Mouse (Mus musculus) liver, embryonic 12.5 days (tissue): ENCODE data around the gene Znrf1. TPM values are rescaled to one million over a fixed set of nuclear protein-coding genes. Genes with fewer than 3 reads are reported as not detected.

Source experiments
- ATAC-seq: fragments of 200-750 bp; cut with Nextera tagmentation; 2 replicates; pipeline ENCODE4 v1.8.0; 2017; ENCODE audit warnings: moderate number of reproducible peaks, mild to moderate bottlenecking, moderate library complexity
- H3K27ac ChIP-seq: fragments of 300-500 bp; sonication (generic); 2 replicates; pipeline ENCODE4 v1.5.1; 2016; ENCODE audit warnings: mild to moderate bottlenecking
- H3K27me3 ChIP-seq: fragments of 300-500 bp; sonication (generic); replicated peaks from 2 replicates; pipeline ENCODE4 v1.6.1; 2016; ENCODE audit warnings: mild to moderate bottlenecking, moderate library complexity
- H3K36me3 ChIP-seq: fragments of 300-500 bp; sonication (generic); 2 replicates; pipeline ENCODE4 v1.6.1; 2016; ENCODE audit warnings: mild to moderate bottlenecking, moderate library complexity
- H3K4me1 ChIP-seq: fragments of 300-500 bp; sonication (generic); 2 replicates; pipeline ENCODE4 v1.6.1; 2016
- H3K4me2 ChIP-seq: fragments of 300-500 bp; sonication (generic); 2 replicates; pipeline ENCODE4 v1.6.1; 2016; ENCODE audit warnings: mild to moderate bottlenecking, moderate library complexity
- H3K4me3 ChIP-seq: fragments of 300-500 bp; sonication (generic); 2 replicates; pipeline ENCODE4 v1.5.1; 2016; ENCODE audit warnings: mild to moderate bottlenecking, moderate library complexity
- H3K9ac ChIP-seq: fragments of 300-500 bp; sonication (generic); 2 replicates; pipeline ENCODE4 v1.6.1; 2016; ENCODE audit warnings: mild to moderate bottlenecking, moderate library complexity
- H3K9me3 ChIP-seq: fragments of 300-500 bp; sonication (generic); replicated peaks from 2 replicates; pipeline ENCODE4 v1.6.1; 2016; ENCODE audit warnings: mild to moderate bottlenecking, moderate library complexity
- WGBS: fragments of 180-500 bp; shearing (Covaris S2); methylation state at CpG from one replicate; pipeline ENCODE4 v1.1.7; 2016; ENCODE audit not compliant: insufficient replicate concordance; 5-methylcytosine and 5-hydroxymethylcytosine counted together
- polyA plus RNA-seq: library from polyadenylated mRNA; unstranded; fragments of >200 nt; fragmentation: Nextera tagmentation; extraction: Ambion mirVana; gene quantifications from 2 replicates; pipeline ENCODE4 v1.2.1, GENCODE M21; 2016

Gene Znrf1
- polyA plus RNA-seq, 1 experiment from 2014 or later = 18.3 TPM

DNA sequence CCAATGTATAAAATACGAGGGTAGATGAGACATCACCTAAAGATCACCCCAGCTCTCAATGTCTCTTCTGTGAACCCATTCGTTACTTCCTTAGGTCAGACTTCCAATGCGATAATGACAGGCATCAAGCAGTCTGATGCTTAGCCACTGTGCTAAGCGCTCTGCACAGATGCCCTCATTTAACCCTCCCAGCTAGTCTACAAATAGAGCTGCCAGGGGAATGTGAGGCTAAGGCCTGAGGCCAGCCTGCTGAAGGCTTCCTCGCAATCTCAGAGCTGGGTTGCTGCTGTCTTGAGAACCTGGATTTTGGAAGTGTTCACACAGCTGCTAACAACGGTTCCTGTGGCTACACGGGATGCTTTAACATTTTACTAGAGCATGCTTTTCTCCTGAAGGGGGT, 23.0 kb upstream of the Znrf1 start:
- no peak overlapping the region for H3K4me2 ChIP-seq
- H3K9me3 ChIP-seq = no peaks in the 10 kb centered on the region
- H3K36me3 ChIP-seq = peaks cover 18% of the 10 kb centered on the region
- H3K27me3 ChIP-seq = no peaks in the 10 kb centered on the region
- no peak for ATAC-seq
- peaks cover 50% of the 10 kb centered on the region for H3K4me1 ChIP-seq
- no peak overlapping the region for H3K27ac ChIP-seq
- no peak overlapping the region for H3K9ac ChIP-seq
- WGBS = 82% methylated on average over 7 of the region's 7 CpGs
- H3K4me3 ChIP-seq = no peak overlapping the region

DNA sequence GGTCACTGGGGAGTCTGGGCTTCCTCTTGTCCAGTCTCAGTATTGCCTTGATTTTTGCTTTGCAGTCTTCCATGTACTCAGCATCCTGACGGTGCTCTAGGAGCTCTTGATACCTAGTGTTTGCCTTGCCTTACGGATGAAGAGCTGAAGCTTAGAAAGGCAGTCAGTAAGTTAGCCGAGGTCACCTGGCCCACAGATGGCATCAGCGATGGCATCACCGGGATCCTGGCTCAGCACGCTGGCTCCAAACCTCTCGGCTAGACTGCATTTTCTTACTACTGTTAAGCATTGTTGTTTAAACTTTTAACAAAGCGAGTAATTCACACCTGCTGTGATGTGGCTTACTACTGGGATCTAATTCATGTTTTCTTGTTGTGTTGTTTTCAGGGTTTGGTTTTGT, 22.5 kb upstream of the Znrf1 start:
- Histone ChIP-seq H3K4me1 (peaks cover 48% of the 10 kb centered on the region), H3K36me3 (peaks cover 20% of the 10 kb centered on the region)

DNA sequence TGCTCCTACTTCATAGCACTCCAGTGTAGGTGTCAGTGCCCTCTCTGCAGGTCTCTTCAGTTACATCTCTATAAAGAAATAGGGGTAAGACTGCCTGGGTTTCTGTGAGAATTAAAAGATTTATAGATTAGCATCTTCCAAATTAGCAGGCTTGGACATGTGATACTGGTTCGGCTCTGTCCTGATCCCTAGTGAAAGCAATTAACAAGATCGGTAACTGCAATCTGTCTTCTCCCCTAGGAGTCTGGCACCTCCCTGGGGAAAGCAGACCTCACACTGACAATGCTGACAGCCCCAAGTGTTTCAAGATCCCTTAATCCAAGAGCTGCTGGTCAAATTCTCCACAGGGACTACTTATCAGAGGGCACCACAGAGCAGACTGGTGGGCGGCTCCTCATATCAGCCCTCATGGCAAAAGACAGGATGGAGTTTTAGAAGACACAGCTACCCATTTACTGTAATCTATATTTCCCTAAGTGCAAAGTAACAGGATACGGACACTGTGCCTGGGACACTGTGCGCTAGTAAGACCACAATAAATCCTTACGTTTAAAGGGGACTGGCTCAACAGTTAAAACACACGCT, 19.4 kb upstream of the Znrf1 start:
- Histone ChIP-seq H3K36me3 (peaks cover 22% of the 10 kb centered on the region), H3K9me3 (no peaks in the 10 kb centered on the region), H3K4me3 (no peak overlapping the region), H3K27ac (peak overlapping the region; percentile 48; the same call in 1 of the 2 replicates), H3K27me3 (no peaks in the 10 kb centered on the region), H3K9ac (no peak overlapping the region), H3K4me1 (peaks cover 30% of the 10 kb centered on the region), H3K4me2 (no peak overlapping the region)
- WGBS = 65% methylated on average over 7 of the region's 7 CpGs
- peak; percentile 85 for ATAC-seq

More for the DNA sequence above, 22.5 kb upstream of the Znrf1 start:
- H3K27ac ChIP-seq = no peak overlapping the region
- H3K4me2 ChIP-seq = no peak overlapping the region
- no peak overlapping the region for H3K4me3 ChIP-seq
- 82% methylated on average over 8 of the region's 8 CpGs for WGBS
- no peaks in the 10 kb centered on the region for H3K9me3 ChIP-seq
- H3K9ac ChIP-seq = no peak overlapping the region
- H3K27me3 ChIP-seq = no peaks in the 10 kb centered on the region
- ATAC-seq = no peak

DNA sequence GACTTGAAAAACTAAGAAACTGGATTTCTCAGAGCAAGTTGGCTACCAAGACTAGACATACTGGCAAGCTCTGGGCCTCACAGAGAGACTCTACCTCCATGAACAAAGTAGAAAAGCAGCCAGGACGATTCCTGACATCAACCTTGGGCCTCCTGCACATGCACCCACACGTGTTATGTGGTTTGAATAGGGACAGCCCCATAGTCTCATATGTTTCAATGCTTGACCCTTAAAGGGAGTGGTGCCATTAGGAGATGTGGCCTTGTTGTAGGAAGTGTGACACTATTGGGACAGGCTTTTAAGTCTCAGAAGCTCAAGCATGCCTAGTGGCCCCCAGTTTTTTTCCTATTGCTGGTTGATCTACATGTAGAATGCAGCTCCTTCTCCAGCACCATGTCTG, 18.4 kb upstream of the Znrf1 start:
- Histone ChIP-seq H3K4me1 (peaks cover 30% of the 10 kb centered on the region), H3K9me3 (no peaks in the 10 kb centered on the region), H3K9ac (no peak overlapping the region), H3K4me2 (no peak overlapping the region), H3K27me3 (no peaks in the 10 kb centered on the region), H3K27ac (peak overlapping the region; percentile 26; the same call in 1 of the 2 replicates), H3K36me3 (peaks cover 22% of the 10 kb centered on the region), H3K4me3 (no peak overlapping the region)
- WGBS = 76% methylated on average over 2 of the region's 2 CpGs
- no peak for ATAC-seq

DNA sequence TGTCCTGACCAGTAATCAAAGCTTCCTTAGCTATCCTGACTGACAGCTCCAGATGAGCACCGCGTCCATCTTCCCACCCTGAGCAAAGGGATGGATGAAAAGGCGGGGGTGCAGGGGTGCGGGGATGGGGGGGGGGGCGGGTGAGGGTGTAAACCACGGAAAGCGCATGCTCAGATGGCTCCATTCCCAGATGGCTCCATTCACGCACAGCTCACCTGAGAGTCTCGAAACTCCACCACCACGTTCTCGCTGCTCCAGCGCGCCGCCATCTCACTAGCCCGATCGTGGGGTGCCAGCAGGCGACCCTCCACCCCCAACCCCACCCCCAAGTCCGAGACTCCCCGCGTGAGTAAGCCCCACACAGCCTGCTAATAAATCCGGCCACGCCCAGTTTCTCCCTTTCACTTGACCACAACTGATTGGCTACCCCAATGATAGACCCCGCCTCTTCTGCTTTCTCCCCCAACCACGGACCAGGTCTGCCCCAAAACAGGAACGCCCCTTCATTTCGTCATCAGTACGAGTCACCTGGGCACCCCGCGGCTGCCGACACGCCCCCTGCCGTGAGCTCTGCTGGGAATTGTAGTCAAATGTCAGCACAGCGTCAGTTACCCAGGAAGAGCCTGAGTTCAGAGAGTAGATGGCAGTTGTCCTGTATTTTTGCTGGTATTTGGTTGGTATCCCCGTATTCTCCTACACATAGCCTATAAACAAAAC, 14.0 kb upstream of the Znrf1 start, which contains the start of gene Wdr59:
Wdr59 (minus strand) TSS at position 380 of the 717 bp plus-strand sequence.
- Histone ChIP-seq H3K4me2 (peak within 1 kb of the TSS; percentile 76), H3K9ac (peak within 1 kb of the TSS; percentile 66), H3K27me3 (no peaks in the 10 kb centered on the region), H3K4me1 (peaks cover 20% of the 10 kb centered on the region), H3K27ac (peak within 1 kb of the TSS; percentile 20; the same call in 1 of the 2 replicates), H3K36me3 (peaks cover 10% of the 10 kb centered on the region; the same call in 1 of the 2 replicates), H3K9me3 (no peaks in the 10 kb centered on the region), H3K4me3 (peak within 1 kb of the TSS; percentile 71)
- peak; percentile 99 for ATAC-seq
- under 1% methylated on average over 34 of the region's 34 CpGs for WGBS

DNA sequence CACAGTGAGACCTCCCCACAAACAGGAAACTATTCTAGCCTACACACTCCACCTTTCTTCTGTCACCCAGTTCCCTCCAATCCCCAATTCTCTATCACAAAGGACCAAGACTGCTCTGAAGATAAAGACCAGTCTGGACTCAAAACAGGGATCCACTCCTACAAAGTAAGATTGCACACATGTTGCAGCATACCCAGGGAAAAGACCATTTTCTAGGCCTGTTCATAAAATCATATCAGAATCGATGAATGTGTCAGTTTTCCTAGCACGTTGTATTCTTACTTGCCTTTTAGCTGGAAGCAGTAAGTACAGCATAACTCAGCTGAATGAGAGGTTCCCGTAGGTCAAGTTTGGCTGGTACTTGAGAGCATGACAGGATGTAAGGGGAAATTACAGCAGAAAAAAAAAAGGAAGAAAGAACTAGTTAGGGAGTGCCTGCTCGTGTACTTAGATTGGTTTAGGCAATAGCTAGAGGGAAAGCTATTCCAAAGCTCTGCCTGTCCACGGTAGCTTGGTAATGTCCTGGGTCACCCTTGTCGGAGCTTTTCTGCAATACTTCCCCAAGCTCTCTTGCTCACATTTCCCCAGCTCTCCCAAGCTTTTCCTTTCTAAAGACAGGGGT, 9.4 kb upstream of the Znrf1 start:
- 46% methylated on average over 6 of the region's 6 CpGs for WGBS

DNA sequence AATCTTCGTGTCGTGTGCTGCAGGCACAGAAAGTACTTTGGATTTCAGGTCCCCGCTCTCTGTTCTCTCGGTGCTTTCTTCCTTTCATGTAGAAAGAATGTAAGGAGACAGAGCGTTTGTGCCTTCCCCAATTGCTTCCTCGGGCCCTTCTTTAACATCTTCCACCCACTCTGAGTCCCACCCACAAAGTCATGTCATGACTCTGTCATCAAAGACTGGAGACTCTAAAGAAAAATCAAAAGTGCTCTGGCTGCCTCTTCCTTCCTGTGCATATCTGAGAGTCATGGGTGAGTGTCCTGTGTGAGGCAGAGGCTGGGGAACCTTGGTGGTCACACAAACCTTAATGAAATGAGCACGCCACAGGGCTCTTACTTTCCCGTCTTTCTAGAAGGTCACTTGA, 8.7 kb upstream of the Znrf1 start:
- H3K27me3 ChIP-seq = no peaks in the 10 kb centered on the region
- H3K9ac ChIP-seq = no peak overlapping the region
- H3K36me3 ChIP-seq = no peaks in the 10 kb centered on the region
- no peak overlapping the region for H3K27ac ChIP-seq
- no peaks in the 10 kb centered on the region for H3K9me3 ChIP-seq
- 45% methylated on average over 8 of the region's 8 CpGs for WGBS
- no peak overlapping the region for H3K4me3 ChIP-seq
- H3K4me1 ChIP-seq = no peaks in the 10 kb centered on the region
- no peak for ATAC-seq
- no peak overlapping the region for H3K4me2 ChIP-seq

More for the DNA sequence above, 9.4 kb upstream of the Znrf1 start:
- H3K4me2 ChIP-seq = no peak overlapping the region
- H3K4me3 ChIP-seq = no peak overlapping the region
- no peak for ATAC-seq
- H3K4me1 ChIP-seq = peaks cover under 1% of the 10 kb centered on the region; the same call in 1 of the 2 replicates
- no peaks in the 10 kb centered on the region for H3K36me3 ChIP-seq
- H3K9ac ChIP-seq = no peak overlapping the region
- no peaks in the 10 kb centered on the region for H3K27me3 ChIP-seq
- H3K9me3 ChIP-seq = no peaks in the 10 kb centered on the region
- H3K27ac ChIP-seq = no peak overlapping the region

DNA sequence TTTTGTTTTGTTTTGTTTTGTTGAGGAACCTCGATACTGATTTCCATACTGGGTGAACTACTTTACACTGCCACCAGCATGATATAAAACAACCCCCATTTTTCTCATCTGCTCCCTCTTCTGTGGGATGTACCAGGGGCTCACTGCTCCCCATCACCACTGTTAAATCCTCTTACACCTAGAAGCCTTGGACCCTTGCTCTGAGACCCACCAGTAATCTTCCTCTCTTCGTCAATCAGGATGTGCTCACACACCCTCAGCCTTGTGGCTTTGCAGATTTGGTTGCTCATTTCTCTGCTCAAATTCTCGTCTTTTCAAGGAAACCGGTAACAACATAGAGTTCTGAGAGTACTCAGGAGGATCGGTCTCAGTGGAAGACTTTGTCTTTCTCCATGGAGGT, 7.8 kb upstream of the Znrf1 start:
- ATAC-seq = no peak

DNA sequence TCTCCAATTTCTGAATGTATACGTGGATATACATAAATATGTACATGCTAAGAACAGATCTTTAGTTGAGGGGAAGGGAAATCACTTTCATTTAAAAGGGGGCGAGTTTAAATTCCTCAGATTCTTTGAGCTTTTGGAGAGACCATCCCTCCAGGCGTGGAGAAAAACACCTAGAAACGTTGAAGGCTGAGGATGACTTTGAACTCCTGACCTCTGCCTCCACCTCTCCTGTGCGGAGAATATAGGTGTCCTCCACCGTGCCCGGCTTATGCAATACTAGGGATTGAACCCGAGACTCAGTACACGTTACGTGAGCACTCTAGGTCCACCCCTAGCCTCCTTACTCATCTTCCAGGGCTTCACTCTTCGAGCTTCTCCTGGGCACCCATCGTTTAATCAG, 4.7 kb upstream of the Znrf1 start:
- H3K4me1 ChIP-seq = no peaks in the 10 kb centered on the region
- 66% methylated on average over 12 of the region's 12 CpGs for WGBS

More for the DNA sequence above, 7.8 kb upstream of the Znrf1 start:
- H3K4me2 ChIP-seq = no peak overlapping the region
- H3K36me3 ChIP-seq = no peaks in the 10 kb centered on the region
- no peaks in the 10 kb centered on the region for H3K27me3 ChIP-seq
- WGBS = 66% methylated on average over 5 of the region's 5 CpGs
- H3K27ac ChIP-seq = no peak overlapping the region
- H3K4me3 ChIP-seq = no peak overlapping the region
- H3K9me3 ChIP-seq = no peaks in the 10 kb centered on the region
- no peaks in the 10 kb centered on the region for H3K4me1 ChIP-seq
- H3K9ac ChIP-seq = no peak overlapping the region

DNA sequence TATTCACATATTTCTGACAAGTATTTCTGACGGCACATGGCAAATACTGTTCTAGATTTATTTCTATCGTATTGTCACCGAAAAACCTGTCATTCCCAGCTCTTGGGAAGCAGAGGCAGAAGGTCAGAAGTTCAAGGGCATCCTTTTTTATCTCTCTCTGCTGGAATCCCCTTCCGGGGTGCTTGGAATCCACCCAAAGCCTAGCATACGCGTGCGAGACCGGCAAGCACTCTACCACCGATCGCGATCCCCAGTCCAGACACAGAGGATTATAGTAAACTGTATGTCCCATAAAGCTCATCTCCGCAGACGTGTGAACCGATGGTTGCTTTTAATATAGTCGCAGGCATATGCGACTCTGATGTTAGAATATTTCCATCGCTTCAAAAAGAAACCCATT, 4.3 kb upstream of the Znrf1 start:
- Histone ChIP-seq H3K36me3 (no peaks in the 10 kb centered on the region), H3K4me2 (no peak overlapping the region), H3K9ac (no peak overlapping the region), H3K27ac (no peak overlapping the region), H3K4me1 (no peaks in the 10 kb centered on the region), H3K27me3 (no peaks in the 10 kb centered on the region), H3K4me3 (no peak overlapping the region), H3K9me3 (no peaks in the 10 kb centered on the region)
- WGBS = 79% methylated on average over 17 of the region's 17 CpGs
- ATAC-seq = no peak

More for the DNA sequence above, 4.7 kb upstream of the Znrf1 start:
- ATAC-seq = no peak
- no peaks in the 10 kb centered on the region for H3K36me3 ChIP-seq
- H3K4me2 ChIP-seq = no peak overlapping the region
- H3K27ac ChIP-seq = no peak overlapping the region
- no peaks in the 10 kb centered on the region for H3K27me3 ChIP-seq
- H3K4me3 ChIP-seq = no peak overlapping the region
- no peak overlapping the region for H3K9ac ChIP-seq
- H3K9me3 ChIP-seq = no peaks in the 10 kb centered on the region

DNA sequence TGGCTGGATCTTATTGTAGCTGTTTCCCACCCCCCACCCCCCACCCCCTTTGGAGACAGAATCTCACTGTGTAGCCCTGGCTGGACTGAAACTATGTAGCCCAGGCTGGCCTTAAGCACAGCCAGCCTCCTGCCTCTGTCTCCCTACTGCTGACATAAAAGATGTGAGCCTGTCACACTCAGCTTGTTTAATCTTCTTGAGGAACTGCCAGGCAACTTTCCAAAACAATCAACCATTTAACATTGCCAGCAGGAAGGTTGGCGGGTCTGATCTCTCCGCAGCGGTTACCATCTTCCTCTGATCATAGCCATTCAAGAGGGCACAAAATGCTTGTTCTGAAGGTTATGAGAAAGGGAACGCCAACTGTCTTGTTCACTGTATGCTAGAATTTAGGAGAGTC, 2.4 kb upstream of the Znrf1 start:
- no peak overlapping the region for H3K4me3 ChIP-seq
- WGBS = 83% methylated on average over 4 of the region's 4 CpGs
- no peak overlapping the region for H3K4me2 ChIP-seq
- no peaks in the 10 kb centered on the region for H3K9me3 ChIP-seq
- no peak overlapping the region for H3K27ac ChIP-seq
- no peak overlapping the region for H3K9ac ChIP-seq
- H3K4me1 ChIP-seq = peaks cover 17% of the 10 kb centered on the region
- H3K27me3 ChIP-seq = no peaks in the 10 kb centered on the region
- no peaks in the 10 kb centered on the region for H3K36me3 ChIP-seq
- no peak for ATAC-seq

DNA sequence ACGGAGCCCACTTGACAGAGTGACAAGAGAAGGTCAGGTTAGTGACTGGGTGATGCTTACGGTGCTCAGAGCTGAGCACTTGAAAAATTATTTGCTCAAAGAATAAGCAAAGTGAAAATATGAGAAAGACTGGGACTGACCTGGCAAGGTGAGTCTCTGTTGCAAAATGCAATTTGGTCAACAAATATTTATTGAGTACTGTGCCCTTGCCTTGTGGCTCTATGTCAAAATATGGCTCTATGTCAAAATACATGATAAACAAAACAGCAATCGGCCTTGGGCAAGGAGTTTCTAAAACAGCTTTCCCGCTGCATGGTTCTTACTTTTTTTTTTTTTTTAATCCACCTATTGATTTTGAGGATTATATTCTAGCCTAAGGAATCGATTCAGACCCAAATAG, 406 bp upstream of the Znrf1 start:
- WGBS = 55% methylated on average over 5 of the region's 5 CpGs

More for the DNA sequence above, 406 bp upstream of the Znrf1 start:
- no peak overlapping the region for H3K27ac ChIP-seq
- no peaks in the 10 kb centered on the region for H3K9me3 ChIP-seq
- H3K9ac ChIP-seq = no peak overlapping the region
- peak overlapping the region; percentile 99 for H3K4me2 ChIP-seq
- peaks cover 35% of the 10 kb centered on the region for H3K4me1 ChIP-seq
- H3K27me3 ChIP-seq = no peaks in the 10 kb centered on the region
- no peak for ATAC-seq
- H3K36me3 ChIP-seq = no peaks in the 10 kb centered on the region
- no peak overlapping the region for H3K4me3 ChIP-seq
